Mouse (Mus musculus) kidney, postnatal 36 days (tissue): ENCODE measurements around the gene Slc51a.

Experiments used
- DNase-seq, 2 experiments: peaks; one replicate each; pipeline ENCODE4 v3.0.0; 2021 to 2022; ENCODE audit warnings: mixed read lengths in 2 of 2

Slc51a gene

DNA sequence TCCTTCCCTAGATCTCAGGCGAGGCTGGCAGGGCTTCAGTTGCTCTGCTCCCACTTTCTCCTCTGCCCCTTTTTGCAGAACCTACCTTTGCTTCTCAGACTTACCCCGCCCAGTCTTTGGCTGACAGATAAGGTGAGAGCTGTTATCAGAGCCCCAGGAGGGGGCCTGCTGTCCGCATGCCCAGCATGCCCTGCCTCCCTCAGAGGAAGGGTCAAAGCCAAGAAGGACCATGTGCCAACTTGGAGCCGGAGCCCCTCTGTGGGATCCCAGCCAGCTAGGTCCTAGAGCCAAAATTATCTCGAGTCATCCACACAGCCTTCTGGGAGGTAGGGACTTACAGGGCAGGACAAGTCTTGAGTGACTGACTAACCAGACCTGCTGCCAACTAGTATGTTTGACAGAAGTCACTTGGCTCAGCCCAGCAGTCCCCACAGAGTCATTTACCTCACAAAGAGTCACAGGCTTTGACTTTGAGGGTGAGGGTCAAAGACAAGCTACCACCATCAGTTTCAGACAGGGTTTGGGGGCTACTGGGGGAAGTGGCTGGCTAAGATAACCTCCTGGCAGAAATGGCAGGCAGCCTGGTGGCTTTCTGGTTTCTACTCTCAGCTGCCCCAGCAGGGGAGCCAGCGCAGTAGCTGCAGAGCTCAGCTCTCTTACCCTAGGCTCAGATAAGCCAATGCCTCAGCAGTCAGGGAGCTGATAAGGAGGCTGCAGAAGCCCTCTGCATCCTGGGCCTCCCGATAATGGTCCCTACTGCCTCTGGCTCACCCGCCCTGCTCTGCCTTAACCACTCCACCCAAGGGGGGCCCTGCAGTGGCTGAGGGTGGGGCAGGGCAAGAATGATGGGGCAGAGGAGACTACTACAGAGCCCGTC lies 21.6 kb upstream of the Slc51a start:
- DNase-seq = no peak

DNA sequence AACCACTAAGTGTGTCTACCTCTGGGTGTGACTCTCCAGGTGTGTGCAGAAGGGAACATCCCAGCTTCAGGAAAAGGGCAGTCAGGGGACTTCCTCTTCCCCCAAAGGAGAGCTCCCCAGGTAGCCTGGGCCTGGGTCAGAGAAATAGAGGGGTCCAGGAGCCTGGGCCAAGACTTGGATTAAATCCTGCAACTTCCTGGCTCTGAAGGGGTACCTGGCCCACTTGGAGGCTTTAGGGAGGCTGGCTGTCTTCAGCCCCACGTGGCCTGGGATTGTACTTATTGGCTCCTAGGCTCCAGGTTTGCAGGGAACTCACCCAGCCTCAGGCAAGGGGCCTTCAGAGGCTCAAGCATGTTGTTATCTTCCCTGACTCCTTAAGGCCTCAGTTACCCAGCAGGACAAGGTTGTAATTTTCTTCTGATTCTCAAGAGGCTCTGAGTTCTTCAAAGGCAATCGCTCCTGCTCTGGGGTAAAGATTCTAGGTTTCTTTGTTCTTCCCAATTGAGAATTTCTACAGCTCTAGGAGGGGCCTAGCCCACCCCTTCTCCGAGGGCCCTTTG lies 20.9 kb upstream of the Slc51a start:
- DNase-seq = no peak

DNA sequence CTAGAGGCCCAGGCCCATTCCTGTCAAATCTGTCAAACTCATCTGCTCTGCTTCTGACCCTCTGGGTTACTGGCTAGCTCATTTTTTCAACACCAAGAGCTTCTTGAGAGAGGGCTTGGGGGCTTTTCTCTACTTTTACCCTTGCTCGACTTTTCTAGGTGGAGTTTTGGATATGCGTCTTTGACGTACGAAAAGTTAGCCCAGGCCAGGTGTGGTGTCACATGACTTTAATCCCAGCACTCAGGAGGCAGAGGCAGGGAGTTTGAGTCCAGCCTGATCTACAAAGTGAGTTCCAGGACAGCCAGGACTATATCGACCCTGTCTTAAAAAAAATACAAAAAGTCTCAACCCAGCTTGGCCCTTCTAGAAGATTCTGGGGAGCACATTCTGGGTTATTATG lies 20.4 kb upstream of the Slc51a start:
- DNase-seq = no peak

DNA sequence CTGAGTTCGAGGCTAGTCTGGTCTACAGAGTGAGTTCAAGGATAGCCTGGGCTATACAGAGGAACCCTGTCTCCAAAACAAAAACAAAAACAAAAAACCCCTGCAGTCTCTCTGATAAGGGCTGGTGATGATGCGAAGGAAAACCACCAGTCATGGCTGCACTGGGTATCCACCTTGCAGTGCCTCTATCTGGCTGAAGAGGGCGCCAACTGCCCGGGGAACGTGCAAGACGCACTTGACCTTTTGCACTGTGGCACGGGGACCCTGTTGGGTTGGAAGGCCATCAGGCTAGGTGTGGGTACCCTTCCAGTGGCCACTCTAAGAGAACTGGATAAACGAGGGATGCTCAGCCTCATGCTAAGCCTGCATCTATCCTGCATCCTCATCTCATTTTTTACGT lies 19.7 kb upstream of the Slc51a start:
- DNase-seq = peak; percentile 25 to 75

DNA sequence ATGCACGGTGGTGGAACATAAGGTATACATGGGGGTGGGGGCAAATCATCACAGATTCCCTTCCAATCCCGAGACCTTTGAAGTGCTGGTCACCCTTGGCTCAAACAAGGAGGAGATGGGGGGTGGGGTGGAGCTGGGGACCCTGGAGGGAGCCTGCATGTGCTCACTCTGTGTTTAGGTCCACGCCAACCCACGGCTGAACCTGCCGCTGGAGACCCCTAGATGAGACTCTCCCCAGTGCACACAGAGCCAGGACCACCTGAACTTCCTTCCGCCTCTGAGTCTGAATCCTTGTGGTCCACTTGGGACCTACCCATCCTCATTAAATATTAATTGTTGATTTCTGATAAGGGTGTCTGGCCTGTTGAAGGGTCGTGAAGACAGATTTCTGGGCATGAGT lies 19.2 kb upstream of the Slc51a start:
- no peak for DNase-seq

DNA sequence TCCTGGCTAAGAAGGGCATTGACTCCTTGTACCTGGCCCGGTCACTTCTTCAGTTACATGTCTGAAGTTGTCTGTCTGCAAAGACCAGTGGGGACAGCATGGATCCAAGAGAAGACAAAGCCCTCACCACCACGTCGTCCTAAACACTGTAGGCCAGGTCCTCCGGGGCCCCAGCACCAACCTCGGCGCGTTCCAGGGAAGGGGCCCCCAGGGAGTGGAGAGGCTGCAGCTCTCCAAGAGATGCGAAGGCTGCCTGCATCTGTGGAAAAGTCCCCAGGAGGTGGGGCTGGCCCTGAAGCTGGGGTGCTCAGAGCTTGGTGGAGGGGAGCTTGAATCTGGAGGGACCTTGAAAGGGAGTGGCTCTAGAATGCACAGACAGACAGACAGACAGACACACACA lies 18.6 kb upstream of the Slc51a start:
- no peak for DNase-seq

DNA sequence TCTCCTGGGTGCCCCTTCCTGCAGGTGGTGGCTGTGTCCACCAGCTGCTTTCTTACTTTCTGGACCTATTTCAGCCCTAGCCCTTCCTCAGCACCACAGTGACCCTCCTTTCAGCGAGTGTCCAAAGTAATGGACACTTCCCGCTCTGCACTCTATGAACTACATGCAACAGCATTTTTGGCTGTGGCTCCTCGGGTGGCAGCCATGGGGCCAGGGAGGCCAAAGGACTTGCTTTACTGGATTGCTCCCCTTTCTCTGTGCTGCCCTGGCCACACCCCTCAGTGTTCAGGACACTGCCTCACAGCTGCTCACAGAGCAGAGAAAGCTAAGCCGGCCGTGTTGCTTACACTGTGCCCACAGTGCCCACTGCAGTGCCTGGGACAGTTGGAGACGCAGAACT lies 16.0 kb upstream of the Slc51a start:
- DNase-seq = no peak

DNA sequence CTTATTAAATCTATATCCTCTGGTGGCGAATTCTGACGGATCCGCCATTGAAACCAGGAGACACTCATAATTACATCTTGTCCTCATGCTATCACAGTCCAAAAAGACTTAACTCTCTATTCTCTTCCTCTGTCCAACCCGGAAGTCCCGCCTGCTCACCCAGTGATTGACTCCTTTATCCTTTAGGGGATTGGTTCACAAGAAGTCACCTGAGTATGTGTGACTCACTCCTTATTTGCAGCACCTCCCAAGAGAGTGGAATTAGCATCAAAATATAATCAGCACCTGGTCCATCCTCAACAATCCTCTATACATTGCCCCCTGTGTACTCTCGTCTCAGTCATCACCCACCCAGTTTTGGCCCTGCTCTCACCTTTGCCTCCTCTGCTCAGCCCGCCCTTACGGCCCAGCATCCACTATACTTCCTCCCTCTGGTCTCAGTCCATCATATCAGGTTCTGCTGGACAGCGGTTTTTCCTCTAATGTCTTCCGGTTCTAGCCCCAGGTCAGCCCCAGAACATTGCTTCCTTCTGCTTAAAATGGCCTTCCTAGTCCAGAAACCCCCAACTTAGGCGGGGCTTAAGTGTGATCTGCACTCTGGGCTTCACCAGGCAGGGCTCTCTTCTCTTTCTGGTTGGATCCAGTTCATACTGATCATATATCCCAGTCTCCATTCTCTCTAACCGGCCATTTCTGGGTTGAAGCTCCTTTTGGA lies 15.1 kb upstream of the Slc51a start:
- DNase-seq = no peak

DNA sequence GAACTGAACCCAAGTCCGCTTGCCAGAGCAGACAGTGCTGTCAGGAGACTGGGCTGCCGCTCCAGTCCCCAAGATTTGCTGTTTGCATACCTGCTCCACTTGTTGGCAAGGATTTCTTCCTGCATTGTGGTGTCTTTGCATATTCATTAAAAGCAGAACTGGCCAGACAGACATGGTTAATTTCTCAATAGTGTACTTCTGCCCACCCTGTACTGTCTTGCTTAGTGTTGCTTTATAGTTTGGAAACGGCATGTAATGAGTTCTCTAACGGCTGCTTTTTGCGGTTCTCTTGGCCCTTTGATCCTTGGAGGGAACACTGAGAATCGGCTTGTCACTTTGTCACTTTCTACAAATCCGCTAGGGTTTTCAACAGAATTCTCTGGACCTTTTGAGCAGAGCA lies 13.8 kb upstream of the Slc51a start:
- DNase-seq = no peak

DNA sequence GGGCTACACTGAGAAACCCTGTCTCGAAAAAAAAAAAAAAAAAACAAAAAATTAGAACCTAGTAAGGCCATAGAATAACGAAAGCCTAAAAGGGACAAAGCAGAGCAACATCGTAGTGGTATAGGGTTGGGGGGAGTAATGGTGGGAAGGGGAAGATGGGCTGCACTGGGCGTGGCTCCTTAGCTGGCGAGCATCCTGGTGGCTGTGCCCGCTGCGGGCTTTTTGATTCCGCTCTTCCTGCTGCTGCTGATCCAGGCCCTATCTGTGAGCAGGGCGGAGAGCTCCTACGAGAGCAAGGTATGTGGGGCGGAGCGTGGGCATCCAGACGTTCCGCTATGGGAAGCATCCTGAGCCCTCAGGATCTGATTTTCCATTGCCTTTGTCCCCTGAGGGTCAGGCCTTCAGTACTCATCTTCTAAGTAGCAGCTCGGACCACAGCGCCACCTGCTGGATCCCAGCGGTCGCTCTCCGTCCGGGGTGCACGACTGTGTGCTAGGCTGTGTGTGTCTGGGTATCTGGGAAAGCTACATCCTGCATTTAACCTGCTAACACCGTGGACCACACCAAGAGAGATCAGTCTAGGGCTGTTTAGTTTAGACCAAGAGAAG lies 11.9 kb upstream of the Slc51a start:
- DNase-seq = peak; percentile 82 to 94

DNA sequence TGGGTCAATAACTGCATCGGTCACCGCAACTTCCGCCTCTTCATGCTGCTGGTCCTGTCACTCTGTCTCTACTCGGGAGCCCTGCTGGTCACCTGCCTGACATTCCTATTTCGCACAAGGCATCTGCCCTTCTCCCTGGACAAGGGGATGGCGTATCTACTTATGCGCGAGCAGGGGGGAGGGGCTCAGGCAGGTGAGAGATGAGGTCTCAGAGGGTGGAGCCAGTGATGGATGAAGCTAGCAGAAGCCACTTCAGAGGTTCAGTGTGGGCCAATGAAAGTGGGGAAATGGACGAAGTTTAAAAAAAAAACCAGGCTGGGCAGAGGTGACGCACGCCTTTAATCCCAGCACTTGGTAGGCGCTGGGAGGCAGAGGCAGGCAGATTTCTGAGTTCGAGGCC lies 11.3 kb upstream of the Slc51a start:
- no peak for DNase-seq

DNA sequence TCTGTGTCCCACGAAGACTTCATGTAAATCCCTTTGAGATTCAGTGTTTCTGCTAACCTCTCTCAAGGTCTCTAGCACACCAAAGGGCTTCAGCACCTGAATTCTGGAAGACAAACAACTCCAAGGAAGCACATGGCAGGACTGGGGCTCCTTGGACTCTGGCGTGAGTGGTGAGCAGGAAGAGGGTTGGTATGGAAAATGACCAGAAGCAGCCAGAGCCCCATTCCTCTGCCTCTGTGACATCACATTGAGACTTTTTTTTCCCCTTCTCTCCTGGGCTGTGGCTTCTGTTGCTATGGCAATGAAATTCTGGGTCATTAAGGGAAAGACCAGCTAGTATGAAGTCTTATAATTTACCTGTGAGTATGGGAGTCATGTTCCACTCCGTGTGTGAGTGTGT lies 8.3 kb upstream of the Slc51a start, which contains the start of gene Zdhhc19:
Zdhhc19 (plus strand) TSS at position 301 of the 400 bp plus-strand sequence.
- DNase-seq = no peak

DNA sequence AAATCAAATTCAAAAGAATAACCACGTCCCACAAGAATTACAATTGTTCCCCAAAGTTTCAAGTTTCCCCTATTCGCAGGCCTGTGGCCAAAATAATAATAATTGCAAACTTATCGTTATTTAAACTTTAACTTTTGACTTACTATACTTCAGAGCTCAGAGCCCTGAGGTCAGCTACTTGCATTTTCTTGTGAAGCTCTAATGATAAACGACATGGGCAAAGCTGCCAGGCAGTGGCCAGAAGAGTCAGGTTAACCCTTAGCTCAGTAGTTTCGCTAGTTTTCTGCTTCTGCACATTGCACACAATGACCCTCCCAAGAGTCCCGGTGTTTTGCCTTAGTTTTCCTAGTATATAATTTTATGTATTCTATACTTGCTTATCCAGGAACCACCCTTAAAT lies 6.7 kb upstream of the Slc51a start:
- peak in 1 of 2 experiments; percentile 54 for DNase-seq

DNA sequence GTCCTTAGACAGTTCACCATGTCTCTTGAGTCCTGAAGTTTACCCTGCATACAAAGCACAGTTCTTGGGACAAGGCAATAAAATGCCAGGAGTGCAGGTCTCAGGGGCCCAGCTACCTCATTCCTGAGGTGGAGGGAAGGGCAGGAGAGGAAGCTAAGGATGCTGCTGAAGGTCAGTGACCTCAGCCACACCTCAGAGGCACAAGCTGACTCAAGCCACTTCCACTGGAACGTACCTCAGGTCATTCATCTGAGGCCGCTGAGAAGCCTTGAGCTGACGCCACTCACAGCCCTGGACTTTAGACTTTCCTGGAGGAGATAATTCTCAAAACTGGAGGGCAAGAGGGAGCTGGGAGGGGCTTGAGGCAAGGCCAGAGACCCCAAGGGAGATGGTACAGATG lies 1.3 kb upstream of the Slc51a start:
- peak; percentile 61 to 64 for DNase-seq

DNA sequence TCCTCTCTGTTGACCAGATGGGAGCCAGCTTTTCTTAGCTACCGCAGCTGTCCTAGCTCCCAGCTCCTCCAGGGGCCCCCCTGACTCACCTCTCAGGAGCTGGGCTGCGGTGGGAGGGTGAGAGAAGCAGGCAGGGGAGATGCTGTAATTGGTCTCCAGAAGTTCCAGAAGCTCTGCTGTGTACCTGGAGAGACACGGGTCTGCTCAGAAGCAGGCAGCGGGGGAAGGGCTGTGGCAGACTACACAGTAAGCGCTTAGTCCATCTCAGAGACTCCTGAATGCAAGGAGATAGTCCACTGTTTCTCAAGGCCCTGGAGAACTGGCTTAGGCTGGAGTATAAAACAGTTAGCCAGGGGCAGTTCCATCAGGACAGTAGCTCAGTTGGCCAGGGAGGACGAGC lies 1.6 kb downstream of the Slc51a start:
- peak; percentile 21 to 57 for DNase-seq

DNA sequence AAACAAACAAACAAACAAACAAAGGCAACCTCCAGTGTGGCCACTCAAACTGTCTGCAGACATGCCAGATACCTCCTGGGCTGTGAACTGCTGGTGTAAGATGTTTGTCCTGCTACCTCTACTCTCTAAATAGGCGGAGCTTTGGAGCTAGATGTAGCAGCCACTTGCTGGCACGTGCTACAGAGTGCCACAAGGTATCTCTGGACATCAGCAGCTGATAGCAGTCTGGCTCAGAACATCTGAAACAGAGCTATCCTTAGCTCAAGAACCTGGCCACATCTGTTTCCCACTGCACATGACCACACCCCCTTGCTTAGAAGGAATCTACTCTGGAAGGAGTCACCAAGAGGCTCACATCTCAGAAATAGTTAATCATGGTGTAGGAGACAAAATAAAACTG lies 2.5 kb downstream of the Slc51a start:
- DNase-seq = no peak

DNA sequence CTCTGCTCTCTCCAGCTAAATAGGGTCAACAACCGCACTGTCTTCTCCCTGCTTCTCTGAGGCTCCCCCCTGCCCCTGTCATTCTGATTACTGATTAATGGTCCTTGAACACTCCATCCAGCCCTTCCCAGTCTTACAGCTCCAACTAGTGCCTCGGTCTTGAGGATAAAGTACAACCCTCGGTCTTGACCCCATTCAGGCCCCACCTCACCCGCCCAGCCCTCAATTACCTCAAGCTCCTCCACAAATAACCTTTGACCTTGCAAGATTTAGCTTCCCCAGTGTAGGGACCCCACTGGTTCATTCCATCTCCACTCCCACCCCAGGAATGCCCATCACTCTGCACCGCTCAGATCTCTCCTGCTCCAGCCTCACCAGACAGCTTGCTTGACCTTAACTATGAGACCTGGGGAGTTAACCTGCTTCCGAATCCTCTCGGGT lies 3.2 kb downstream of the Slc51a start:
- peak; percentile 67 to 91 for DNase-seq

DNA sequence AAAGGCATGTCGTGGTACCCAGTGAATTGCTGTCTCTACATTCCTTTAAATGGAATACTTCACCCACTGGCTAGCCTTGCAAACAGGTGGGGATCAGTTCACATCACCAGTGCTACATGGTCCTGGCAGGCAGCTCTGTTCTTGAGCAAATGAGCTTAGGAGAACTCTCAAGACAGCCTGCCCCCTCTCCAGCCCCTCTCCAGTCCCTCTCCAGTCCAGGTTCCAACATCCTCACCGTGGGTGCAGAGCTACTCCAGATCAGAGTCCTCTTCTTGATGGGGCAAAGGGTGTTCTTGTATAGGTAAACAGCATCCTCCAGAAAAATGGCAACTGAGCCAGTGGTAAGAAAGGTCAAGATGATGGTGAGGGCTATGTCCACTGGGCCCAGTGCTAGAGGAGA lies 8.3 kb downstream of the Slc51a start:
- DNase-seq = no peak

DNA sequence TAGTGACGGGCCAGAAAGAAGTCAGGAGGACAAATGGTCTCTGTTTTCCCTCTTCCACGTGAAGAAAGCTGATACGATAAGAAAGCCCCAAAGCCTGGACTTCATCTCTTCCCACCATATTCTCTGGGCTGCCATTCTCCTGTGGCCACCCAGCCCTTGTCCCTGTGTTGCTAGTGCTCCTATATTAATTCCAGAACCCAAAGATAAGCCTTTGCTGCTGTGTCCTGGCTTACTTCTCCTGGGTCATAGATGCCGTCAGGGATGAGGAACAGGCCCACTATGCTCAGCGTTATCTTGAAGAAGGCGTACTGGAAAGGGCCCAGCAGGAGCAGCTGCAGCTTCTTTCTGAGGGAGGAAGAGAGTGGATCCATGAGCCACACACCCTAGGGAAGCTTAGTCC lies 10.4 kb downstream of the Slc51a start:
- no peak for DNase-seq

DNA sequence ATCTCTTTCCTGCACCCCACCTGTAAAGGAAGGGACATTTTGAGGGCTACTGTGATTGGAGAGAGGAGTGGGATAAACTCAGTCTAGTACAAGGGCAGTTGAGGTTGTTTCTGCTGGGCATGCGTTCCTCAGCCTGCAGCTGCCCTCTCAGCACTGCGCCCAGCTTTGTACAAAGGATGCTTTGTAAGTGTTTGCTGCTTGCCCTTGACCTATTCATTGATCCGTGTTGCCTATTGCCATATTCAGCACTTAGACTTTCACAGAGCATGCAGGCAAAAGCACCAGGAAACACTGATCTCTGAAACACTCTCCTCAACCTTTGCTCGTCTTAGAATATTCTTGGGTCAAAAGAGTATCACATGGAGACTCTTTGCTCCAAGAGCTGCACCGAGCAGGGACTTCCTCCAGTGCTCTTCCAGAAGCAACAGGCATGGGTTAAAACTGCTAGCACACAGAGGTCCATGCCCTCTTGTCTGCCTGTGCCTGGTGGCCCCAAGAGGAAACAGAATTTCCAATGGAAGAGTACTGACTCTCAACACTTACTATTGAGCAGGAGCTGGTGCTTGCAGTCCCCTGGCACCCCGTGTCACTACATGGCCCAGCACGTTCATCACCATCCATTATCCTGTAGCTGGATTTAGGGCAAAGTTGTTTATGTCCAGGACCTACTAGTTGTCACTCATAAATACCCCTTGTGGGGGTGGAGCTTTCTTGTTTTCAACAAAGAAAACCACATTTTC lies 15.2 kb downstream of the Slc51a start:
- DNase-seq = peak; percentile 43 to 46

DNA sequence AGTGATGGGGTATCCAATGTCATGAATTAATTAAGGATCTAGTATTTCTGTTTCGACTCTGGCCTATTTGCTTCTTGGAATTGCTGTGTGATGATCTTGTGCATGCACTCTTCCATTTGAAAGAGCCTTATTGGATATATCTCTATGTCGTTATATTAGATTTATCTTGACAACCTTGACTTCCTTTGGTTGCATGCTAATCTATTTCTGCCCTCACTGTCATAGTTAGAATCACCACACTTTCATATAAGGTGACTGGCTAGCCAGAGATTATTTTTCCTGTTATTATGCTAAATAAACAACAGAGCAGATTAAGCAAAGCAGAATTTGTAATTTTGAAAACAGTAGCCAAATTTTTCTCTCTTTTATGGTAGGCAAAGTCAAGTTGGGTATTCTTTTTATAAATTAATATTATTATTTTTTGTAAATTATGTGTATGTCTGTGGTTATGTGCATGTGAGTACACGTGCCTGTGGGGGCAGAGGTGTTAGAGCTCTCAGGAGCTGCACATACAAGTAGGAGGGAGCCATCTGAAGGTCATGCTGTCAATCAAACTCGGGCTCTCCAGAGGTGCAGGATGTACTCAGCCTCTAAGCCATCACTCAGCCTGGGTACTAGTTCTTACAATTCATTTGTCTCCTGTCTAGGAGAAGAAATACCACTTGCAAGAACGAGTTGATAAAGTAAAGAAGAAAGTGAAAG lies 18.1 kb downstream of the Slc51a start:
- no peak for DNase-seq

DNA sequence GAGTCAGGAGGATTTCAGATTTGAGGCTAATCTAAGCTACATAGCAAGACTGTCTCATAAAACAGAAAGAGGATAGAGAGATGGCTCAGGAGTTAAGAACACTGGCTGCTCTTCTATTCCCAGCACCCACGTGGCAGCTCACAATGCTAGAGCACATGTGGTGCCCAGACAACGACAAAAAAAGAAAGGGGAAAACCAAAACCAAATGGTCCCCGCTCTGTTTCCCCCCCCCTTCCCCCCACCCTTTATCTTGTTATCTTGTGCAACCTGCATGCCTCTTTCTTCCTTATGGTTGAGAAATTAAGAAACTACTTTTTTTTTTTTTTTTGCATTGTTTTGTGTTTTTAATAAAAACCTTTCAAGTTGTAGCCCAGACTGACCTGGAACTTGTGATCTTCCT lies 19.2 kb downstream of the Slc51a start:
- DNase-seq = no peak
